Mouse (Mus musculus) CD4-positive naive resting alpha-beta T cell, adult 57 days (primary cell): ENCODE data around the gene Rhbdl1. TPM values are rescaled to one million over a fixed set of nuclear protein-coding genes. Genes with fewer than 3 reads are reported as not detected.

ENCODE experiments used
- total RNA-seq: library from RNA; stranded (reverse); gene quantifications from one replicate; pipeline ENCODE4 v1.2.4, GENCODE M21; 2023

Gene Rhbdl1
- total RNA-seq, result 11.7 TPM

GRCm38 (mm10) chr17:25837076-25837410 is at the start of gene Rhbdl1:
Rhbdl1 (minus strand) TSS chr17:25837295.

GRCm38 (mm10) chr17:25880196-25880910 is 43.3 kb upstream of the Rhbdl1 start, which contains the start of gene Wfikkn1:
Wfikkn1 (minus strand) TSS chr17:25880858.

DNA sequence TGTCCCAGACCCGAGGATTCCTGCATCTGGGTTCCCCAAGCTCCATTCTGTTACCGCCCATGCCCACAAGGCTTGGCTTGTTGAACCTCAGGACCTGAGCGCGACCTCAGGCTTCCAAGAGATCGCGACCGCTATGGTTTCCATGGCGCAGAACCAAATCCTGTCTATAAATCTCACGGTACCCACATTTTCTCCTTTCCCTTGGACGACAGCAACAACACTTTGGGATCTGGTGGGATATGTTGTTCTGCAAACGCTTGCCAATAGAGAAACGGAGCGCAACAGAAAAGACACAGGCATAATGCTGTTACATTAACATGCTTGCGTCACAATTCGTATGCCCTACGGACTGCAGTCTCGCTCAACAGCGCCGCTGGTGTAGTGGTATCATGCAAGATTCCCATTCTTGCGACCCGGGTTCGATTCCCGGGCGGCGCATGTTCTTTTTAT is 37.7 kb upstream of the Rhbdl1 start, which contains the start of gene Mettl26:
Gene Mettl26 (plus strand): TSS at position 354 of the 450 bp plus-strand sequence.

DNA sequence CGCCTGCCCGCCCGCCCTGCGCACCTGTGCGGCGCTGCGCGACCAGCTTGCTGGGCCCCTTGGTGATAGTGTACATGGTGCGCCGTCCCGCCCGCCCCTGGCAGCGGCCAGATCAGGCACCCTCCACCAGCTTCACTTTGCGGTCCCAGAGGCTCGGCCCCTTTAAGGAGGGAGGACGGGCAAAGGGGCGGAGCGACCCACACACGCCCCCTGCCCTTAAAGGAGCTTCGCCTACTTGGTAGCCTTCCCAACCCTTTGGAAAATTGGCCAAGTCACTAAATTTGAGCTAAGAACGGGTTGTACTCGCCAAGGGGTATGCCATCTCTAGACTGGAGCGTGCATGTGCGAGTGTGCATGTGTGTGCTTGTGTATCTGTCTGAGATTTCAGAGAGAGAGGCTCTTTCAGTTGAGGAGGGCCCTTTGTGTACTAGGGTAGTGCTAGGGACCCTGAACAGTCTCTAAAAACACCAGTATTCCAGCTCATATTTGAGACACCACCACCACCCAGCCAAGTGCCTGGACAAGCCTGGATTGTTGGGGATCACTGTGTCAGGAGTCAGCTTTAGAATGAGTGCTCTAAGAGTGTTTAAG is 31.6 kb upstream of the Rhbdl1 start, which contains the start of gene Mcrip2:
Gene Mcrip2 (minus strand): TSS at position 164 of the 591 bp plus-strand sequence.

GRCm38 (mm10) chr17:25860832-25861703 is 24.0 kb upstream of the Rhbdl1 start, which contains the start of gene Wdr90:
Wdr90 (minus strand) TSS chr17:25861501.

DNA sequence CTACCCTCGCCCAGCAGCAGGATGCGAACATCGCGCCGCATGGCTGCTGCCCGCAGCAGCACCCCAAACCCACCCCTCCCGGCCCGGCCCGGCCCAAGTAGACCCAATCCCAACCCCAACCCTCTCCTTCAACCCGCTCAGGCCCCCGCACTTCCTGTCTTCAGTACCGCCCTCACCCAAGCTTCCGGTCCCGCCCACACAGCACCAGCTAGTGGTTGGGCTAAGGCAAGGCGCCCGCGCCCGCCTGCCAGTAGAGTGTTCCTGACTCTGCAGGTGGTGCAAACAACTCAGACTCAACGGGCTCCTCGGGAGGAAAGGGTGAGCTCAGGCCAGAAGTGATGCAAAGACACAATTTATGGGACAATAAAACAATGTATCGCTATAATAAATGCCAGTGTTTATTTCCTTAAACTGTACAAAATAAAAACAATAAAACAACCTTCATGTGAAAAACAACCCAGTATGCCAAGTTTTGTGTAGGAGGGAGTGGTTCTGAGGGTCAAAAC is 7.4 kb upstream of the Rhbdl1 start, which contains the start of gene Rhot2:
Gene Rhot2 (minus strand): TSS at position 456 of the 506 bp plus-strand sequence.

DNA sequence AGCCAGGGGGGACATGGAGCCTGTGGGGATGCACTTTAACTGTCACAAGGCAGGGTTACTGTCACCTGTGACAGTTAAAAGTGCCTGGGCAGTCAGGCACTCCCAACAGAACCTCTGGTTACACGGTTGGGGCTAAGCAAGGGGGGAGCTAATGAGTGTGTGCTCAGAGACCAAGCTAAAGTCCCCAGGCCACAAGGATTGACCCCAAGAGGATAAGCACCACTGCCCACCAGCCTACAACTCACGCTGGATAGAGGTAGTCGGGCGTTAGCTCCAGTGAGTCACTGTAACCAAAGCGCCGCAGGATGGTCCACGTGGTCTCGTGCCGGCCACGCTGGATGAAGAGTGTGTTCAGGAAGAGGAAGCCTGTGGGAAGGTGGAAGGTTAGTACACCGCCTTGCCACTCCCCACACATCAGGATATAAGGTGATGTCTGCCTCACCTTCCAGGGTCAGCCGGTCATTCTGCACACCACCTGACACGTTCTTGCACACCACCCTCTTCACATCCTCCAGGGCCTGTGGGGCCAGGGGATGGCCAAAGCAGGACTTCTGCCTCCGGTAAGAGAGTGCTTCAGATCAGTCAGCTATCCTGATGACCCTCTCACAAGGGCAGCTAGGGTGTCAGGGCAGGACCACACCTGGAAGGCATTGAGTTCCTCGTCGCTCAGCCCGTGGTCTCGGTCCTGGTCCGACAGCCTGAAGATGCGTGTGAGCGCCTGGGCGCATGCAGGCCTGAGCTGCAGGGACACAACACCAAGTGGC is 4.2 kb upstream of the Rhbdl1 start, which contains the start of gene Gm20683:
Gene Gm20683 (minus strand): TSS at position 647 of the 764 bp plus-strand sequence.

GRCm38 (mm10) chr17:25833291-25833663 is 3.8 kb downstream of the Rhbdl1 start, which contains the start of gene Stub1:
Stub1 (minus strand) TSS chr17:25833404.

DNA sequence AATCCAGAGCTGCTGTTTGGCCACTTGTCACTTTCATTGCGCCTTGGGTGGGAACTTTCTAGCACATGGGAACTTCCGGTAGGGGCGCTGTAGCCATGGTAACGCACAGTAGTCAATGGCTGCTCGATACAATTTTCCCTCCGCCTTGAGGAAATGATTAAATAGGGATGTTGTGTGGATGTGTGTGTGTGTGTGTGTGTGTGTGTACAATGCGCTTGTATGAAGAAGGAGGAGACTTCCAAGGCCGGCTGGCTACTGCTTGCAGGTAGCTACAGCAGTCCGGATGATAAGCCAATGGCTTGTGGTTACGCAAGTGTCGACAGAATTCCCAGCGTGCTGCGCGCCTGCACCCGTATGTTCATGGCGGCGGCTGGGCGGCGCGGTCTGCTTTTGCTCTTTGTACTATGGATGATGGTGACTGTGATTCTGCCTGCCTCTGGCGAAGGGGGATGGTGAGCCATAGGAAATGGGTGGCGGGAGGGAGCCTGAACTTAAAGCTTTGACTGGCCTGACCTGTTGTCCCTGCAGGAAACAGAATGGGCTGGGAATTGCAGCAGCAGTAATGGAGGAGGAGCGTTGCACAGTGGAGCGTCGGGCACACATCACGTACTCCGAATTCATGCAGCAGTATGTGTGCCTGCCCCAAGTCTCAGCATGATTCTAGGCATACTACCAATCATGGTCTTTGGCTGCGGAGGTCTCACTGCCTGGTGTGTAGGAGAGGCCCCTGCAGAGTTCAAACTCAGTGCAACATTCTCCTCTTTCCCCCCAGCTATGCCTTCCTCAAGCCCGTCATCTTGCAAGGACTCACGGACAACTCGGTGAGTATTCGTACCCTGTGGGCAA is 8.2 kb downstream of the Rhbdl1 start, which contains the start of gene Jmjd8:
Gene Jmjd8 (plus strand): TSS at position 156 of the 846 bp plus-strand sequence.

DNA sequence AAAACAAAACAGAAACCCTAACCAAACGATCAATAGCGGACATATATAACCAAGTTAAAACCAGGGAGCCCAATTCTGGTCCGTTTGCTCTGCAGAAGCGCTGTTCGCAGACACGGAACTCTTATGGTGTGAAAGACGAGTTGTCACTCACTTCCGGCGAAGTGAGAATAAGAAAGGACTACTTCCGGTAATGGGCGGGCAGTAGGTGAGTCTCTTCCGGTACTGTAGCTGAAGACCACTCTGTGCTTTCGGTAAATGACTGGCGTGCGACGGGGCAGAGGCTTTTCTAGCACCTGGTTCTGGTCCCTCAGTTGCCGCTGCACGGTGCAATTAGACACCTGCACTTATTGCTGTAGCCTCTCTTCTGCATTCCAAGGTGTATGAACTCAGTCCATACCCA is 13.6 kb downstream of the Rhbdl1 start, which contains the start of gene Wdr24:
Gene Wdr24 (plus strand): TSS at position 176 of the 400 bp plus-strand sequence.

DNA sequence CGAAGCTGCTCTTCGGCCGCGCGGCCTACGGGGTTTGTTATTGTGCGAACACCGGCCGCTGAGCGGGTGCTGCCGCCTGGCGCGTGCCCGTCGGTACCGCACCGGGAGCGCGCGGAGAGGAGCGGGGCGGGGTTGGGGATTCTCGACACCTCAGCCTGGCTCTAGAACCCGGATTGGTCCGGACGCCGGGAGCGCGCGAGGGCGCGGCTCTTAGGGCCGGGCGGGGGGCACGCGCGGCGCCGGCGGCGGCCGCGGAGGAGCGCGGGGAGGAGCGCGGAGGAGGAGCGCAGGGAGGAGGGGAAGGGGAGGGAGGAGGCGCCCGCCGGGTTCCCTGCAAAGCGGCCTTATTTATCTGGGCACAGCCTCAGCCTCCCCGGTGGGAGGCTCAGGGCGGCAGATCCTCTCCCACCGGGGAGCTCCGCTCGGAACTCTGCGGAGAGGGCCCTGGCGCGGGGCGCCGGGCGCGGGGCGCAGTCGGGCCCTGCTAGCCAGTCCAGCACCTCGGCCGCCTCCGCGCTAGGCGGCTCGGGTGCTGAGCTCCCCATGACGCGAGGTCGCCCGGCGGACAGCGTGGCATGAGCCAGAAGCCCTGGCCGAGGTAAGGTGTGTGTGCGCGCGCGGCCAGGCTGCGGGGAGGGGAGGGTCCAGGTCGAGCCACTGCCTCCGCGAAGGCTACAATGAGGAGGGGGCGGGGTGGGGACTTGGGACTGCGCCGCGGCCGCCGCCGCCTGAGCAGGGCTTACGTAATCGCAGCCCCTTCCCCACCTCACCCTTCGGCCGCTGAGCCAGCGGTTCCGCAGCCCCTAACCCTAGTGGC is 28.1 kb downstream of the Rhbdl1 start, which contains the start of gene Fbxl16:
Gene Fbxl16 (plus strand): TSS at position 297 of the 817 bp plus-strand sequence.

DNA sequence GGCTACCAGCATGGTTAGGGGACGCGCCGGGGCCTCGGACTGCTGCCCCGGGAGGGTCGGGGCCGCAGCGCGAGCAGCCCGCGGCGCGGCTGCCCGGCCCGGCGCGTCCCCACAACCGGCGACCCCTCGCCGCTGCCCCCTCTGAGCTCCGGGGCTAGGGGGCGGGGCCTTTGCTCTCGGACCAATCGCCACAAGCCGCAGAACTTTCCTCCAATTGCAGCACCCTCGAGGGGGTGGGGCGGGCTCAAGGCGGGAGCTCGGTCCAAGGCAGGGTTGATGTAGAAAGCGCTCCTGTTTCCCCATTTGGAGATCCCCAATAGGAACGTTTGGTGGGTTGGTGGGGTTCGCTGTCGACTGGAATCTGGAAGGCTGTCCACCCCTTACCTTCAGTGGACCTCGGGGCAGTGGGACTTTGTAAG is 40.1 kb downstream of the Rhbdl1 start, which contains the start of gene Metrn:
Gene Metrn (minus strand): TSS at position 186 of the 419 bp plus-strand sequence.

GRCm38 (mm10) chr17:25795609-25796092 is 41.4 kb downstream of the Rhbdl1 start, which contains the start of gene AC134908.4:
AC134908.4 (minus strand) TSS chr17:25795659.

DNA sequence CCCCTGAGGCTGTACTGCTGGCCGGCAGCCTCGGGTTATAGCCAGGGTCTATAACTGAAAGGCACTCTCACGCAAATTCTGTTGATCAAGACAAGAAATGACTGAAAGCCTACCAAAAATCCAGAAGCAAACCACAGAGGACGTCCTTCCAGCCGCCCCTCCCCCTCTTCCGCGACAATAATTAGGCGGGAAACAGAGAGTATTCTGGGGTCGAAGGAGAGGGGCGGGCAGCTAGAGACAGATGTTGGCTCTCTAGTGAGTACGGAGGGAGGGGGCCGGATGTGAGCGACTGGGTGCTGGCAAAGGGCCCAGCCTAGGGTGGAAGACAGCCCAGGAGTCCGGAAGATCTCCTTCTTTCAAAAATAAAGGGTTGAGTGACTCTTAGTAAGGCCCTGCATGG is 44.5 kb downstream of the Rhbdl1 start, which contains the start of gene Fam173a:
Gene Fam173a (minus strand): TSS at position 287 of the 400 bp plus-strand sequence.

DNA sequence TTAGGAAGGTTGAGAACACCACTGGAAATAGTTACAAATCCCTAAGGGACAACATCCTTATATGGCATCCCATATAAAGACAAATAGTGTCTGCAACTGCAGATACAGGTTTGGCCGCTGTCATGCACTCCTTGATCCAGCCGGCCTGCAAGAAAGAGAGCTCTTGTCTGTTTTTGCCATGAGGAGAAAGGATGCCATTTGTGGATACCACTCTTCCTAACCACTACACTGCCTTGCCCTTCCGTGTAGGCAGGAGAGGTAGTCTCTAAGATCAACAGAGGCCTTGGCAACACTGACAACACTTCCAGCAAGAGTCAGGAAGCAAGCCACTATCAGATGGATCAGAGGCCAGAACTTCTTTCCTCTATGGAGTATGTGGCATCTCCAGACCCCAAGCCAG is 50.8 kb downstream of the Rhbdl1 start, which contains the start of gene Ccdc78:
Gene Ccdc78 (plus strand): TSS at position 301 of the 400 bp plus-strand sequence.

DNA sequence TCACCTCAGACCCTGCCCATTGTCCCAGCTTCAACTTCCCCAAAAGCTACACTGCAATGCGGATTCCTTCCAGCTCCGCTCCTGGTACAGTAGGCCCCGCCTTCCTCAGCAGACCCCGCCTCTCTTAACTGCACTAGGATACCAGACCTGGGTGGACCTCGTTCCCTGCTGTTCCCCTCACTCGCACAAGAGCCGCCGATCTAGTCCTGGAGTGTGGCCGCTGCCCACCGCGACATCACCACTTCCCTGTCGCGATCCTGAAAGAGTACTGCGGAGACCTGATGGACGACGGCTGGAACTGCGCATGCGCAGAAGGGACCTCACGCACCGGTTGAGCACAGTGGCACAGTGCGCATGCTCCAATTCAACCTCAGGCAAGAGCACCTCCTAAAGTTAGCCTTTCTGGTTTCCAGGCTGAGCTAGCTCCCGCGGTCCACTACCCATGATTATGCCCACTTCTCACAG is 51.8 kb downstream of the Rhbdl1 start, which contains the start of gene Haghl:
Gene Haghl (minus strand): TSS at position 393 of the 465 bp plus-strand sequence.

